Mouse (Mus musculus) thymus, postnatal 4 days (tissue): ENCODE results near the gene Zyx.

Source experiments
- DNase-seq: peaks from one replicate; pipeline ENCODE4 v3.0.0; 2021

Zyx gene

GRCm38 (mm10) chr6:42350968-42351775 lies 1.7 kb downstream of the Zyx start:
- DNase-seq, result no peak

- DNase-seq, result no peak
These were observed 2.5 kb downstream of the Zyx start for GRCm38 (mm10) chr6:42351776-42352485.

GRCm38 (mm10) chr6:42352486-42352846 lies 3.0 kb downstream of the Zyx start:
- DNase-seq, result no peak

GRCm38 (mm10) chr6:42353180-42353579 lies 3.8 kb downstream of the Zyx start:
- DNase-seq, result no peak

- no peak for DNase-seq
These were observed 4.9 kb downstream of the Zyx start for GRCm38 (mm10) chr6:42354076-42355019.

GRCm38 (mm10) chr6:42355366-42355765 lies 5.9 kb downstream of the Zyx start:
- DNase-seq, result no peak

- no peak for DNase-seq
These were observed 6.6 kb downstream of the Zyx start for GRCm38 (mm10) chr6:42355794-42356600.

- DNase-seq, result no peak
These were observed 7.5 kb downstream of the Zyx start for GRCm38 (mm10) chr6:42356913-42357312.

- no peak for DNase-seq
These were observed 8.5 kb downstream of the Zyx start for GRCm38 (mm10) chr6:42357901-42358300.

GRCm38 (mm10) chr6:42358901-42359300 lies 9.5 kb downstream of the Zyx start:
- no peak for DNase-seq

- no peak for DNase-seq
These were observed 10.1 kb downstream of the Zyx start for GRCm38 (mm10) chr6:42359364-42360147.

GRCm38 (mm10) chr6:42360231-42360840 lies 10.9 kb downstream of the Zyx start:
- no peak for DNase-seq

- no peak for DNase-seq
These were observed 11.8 kb downstream of the Zyx start for GRCm38 (mm10) chr6:42361041-42361895.

- no peak for DNase-seq
These were observed 12.6 kb downstream of the Zyx start for GRCm38 (mm10) chr6:42362074-42362473.

- no peak for DNase-seq
These were observed 13.1 kb downstream of the Zyx start for GRCm38 (mm10) chr6:42362497-42362896.

- DNase-seq, result no peak
These were observed 13.5 kb downstream of the Zyx start for GRCm38 (mm10) chr6:42362974-42363373.

- no peak for DNase-seq
These were observed 14.6 kb downstream of the Zyx start for GRCm38 (mm10) chr6:42364066-42364465.

GRCm38 (mm10) chr6:42364607-42365006 lies 15.2 kb downstream of the Zyx start:
- DNase-seq, result no peak

GRCm38 (mm10) chr6:42365215-42365614 lies 15.8 kb downstream of the Zyx start:
- no peak for DNase-seq

- DNase-seq, result no peak
These were observed 20.4 kb downstream of the Zyx start for GRCm38 (mm10) chr6:42369870-42370269.
